Mouse (Mus musculus): ENCODE data around the gene Rhox7a. TPM values are rescaled to one million over a fixed set of nuclear protein-coding genes. Genes with fewer than 3 reads are reported as not detected.
"Not testable (repeated sequence)": the region's sequence is repeated elsewhere in the genome, so short reads cannot be mapped to it uniquely, and the experiment has no call there.

Rhox7a gene
- polyA plus RNA-seq (2012; rRNA removed): not detected in 2 replicates

- H3K27ac ChIP-seq (ENCODE audit: control insufficient read depth, insufficient read depth, low read depth, low read length); H3K4me1 ChIP-seq (ENCODE audit: control insufficient read depth, insufficient read depth, low read length); H3K4me3 ChIP-seq (ENCODE audit: control insufficient read depth, low read depth, low read length); H3K27me3 ChIP-seq (ENCODE audit: control insufficient read depth, insufficient read depth, low read length); H3K36me3 ChIP-seq (ENCODE audit: control insufficient read depth, insufficient read depth, low read length): not testable (repeated sequence)
Observed at GRCm38 (mm10) chrX:37831386-37831785, at the start of gene Rhox7a. Rhox7a (plus strand) TSS chrX:37831686.

- no peaks in the 10 kb centered on the region for H3K27me3 ChIP-seq (ENCODE audit: control insufficient read depth, insufficient read depth, low read length)
- no peaks in the 10 kb centered on the region for H3K36me3 ChIP-seq (ENCODE audit: control insufficient read depth, insufficient read depth, low read length)
- H3K4me1 ChIP-seq (ENCODE audit: control insufficient read depth, insufficient read depth, low read length): no peaks in the 10 kb centered on the region
- no peak for TF ChIP-seq POLR2A (IDR thresholded peaks at IDR 0.05; ENCODE audit: control insufficient read depth, low read depth, low read length)
- no peak for TF ChIP-seq CTCF (IDR thresholded peaks at IDR 0.05; ENCODE audit: control insufficient read depth, insufficient read depth, insufficient replicate concordance, low read depth, low read length)
- no peak overlapping the region for H3K27ac ChIP-seq (ENCODE audit: control insufficient read depth, insufficient read depth, low read depth, low read length)
- H3K4me3 ChIP-seq (ENCODE audit: control insufficient read depth, low read depth, low read length): no peak overlapping the region
Observed at GRCm38 (mm10) chrX:37807286-37808080, 24.0 kb upstream of the Rhox7a start.

- no peaks in the 10 kb centered on the region for H3K36me3 ChIP-seq (ENCODE audit: control insufficient read depth, insufficient read depth, low read length)
- TF ChIP-seq CTCF (IDR thresholded peaks at IDR 0.05; ENCODE audit: control insufficient read depth, insufficient read depth, insufficient replicate concordance, low read depth, low read length): no peak
- TF ChIP-seq POLR2A (IDR thresholded peaks at IDR 0.05; ENCODE audit: control insufficient read depth, low read depth, low read length): no peak
- no peak overlapping the region for H3K4me3 ChIP-seq (ENCODE audit: control insufficient read depth, low read depth, low read length)
- no peaks in the 10 kb centered on the region for H3K4me1 ChIP-seq (ENCODE audit: control insufficient read depth, insufficient read depth, low read length)
- no peaks in the 10 kb centered on the region for H3K27me3 ChIP-seq (ENCODE audit: control insufficient read depth, insufficient read depth, low read length)
- no peak overlapping the region for H3K27ac ChIP-seq (ENCODE audit: control insufficient read depth, insufficient read depth, low read depth, low read length)
Observed at GRCm38 (mm10) chrX:37809396-37809795, 22.1 kb upstream of the Rhox7a start.

- no peaks in the 10 kb centered on the region for H3K27me3 ChIP-seq (ENCODE audit: control insufficient read depth, insufficient read depth, low read length)
- H3K4me1 ChIP-seq (ENCODE audit: control insufficient read depth, insufficient read depth, low read length): no peaks in the 10 kb centered on the region
- H3K27ac ChIP-seq (ENCODE audit: control insufficient read depth, insufficient read depth, low read depth, low read length): no peak overlapping the region
- H3K36me3 ChIP-seq (ENCODE audit: control insufficient read depth, insufficient read depth, low read length): no peaks in the 10 kb centered on the region
- TF ChIP-seq POLR2A (IDR thresholded peaks at IDR 0.05; ENCODE audit: control insufficient read depth, low read depth, low read length): no peak
- no peak for TF ChIP-seq CTCF (IDR thresholded peaks at IDR 0.05; ENCODE audit: control insufficient read depth, insufficient read depth, insufficient replicate concordance, low read depth, low read length)
- no peak overlapping the region for H3K4me3 ChIP-seq (ENCODE audit: control insufficient read depth, low read depth, low read length)
Observed at GRCm38 (mm10) chrX:37811179-37811578, 20.3 kb upstream of the Rhox7a start.

- TF ChIP-seq CTCF (IDR thresholded peaks at IDR 0.05; ENCODE audit: control insufficient read depth, insufficient read depth, insufficient replicate concordance, low read depth, low read length): no peak
- Histone ChIP-seq H3K27ac (ENCODE audit: control insufficient read depth, insufficient read depth, low read depth, low read length) (peak overlapping the region; percentile 29; the same call in 1 of the 2 replicates), H3K4me3 (ENCODE audit: control insufficient read depth, low read depth, low read length) (no peak overlapping the region), H3K4me1 (ENCODE audit: control insufficient read depth, insufficient read depth, low read length) (no peaks in the 10 kb centered on the region), H3K36me3 (ENCODE audit: control insufficient read depth, insufficient read depth, low read length) (no peaks in the 10 kb centered on the region), H3K27me3 (ENCODE audit: control insufficient read depth, insufficient read depth, low read length) (no peaks in the 10 kb centered on the region)
Observed at GRCm38 (mm10) chrX:37815665-37816064, 15.8 kb upstream of the Rhox7a start.

- H3K27me3 ChIP-seq (ENCODE audit: control insufficient read depth, insufficient read depth, low read length); H3K4me3 ChIP-seq (ENCODE audit: control insufficient read depth, low read depth, low read length); H3K27ac ChIP-seq (ENCODE audit: control insufficient read depth, insufficient read depth, low read depth, low read length); H3K36me3 ChIP-seq (ENCODE audit: control insufficient read depth, insufficient read depth, low read length); H3K4me1 ChIP-seq (ENCODE audit: control insufficient read depth, insufficient read depth, low read length): not testable (repeated sequence)
Observed at GRCm38 (mm10) chrX:37826610-37827009, 4.9 kb upstream of the Rhox7a start, which contains the start of gene Rhox6. Rhox6 (plus strand) TSS chrX:37826910.

GRCm38 (mm10) chrX:37871641-37872040, 40.2 kb downstream of the Rhox7a start:
- no peak overlapping the region for H3K27ac ChIP-seq (ENCODE audit: control insufficient read depth, insufficient read depth, low read depth, low read length)
- no peaks in the 10 kb centered on the region for H3K4me1 ChIP-seq (ENCODE audit: control insufficient read depth, insufficient read depth, low read length)
- H3K36me3 ChIP-seq (ENCODE audit: control insufficient read depth, insufficient read depth, low read length): no peaks in the 10 kb centered on the region
- no peak overlapping the region for H3K4me3 ChIP-seq (ENCODE audit: control insufficient read depth, low read depth, low read length)
- H3K27me3 ChIP-seq (ENCODE audit: control insufficient read depth, insufficient read depth, low read length): no peaks in the 10 kb centered on the region
- TF ChIP-seq POLR2A (IDR thresholded peaks at IDR 0.05; ENCODE audit: control insufficient read depth, low read depth, low read length) (no peak), CTCF (IDR thresholded peaks at IDR 0.05; ENCODE audit: control insufficient read depth, insufficient read depth, insufficient replicate concordance, low read depth, low read length) (no peak)

- no peaks in the 10 kb centered on the region for H3K27me3 ChIP-seq (ENCODE audit: control insufficient read depth, insufficient read depth, low read length)
- H3K27ac ChIP-seq (ENCODE audit: control insufficient read depth, insufficient read depth, low read depth, low read length): 0 out of 2 replicates have a peak within 1 kb of the TSS, but pooled peaks have one; percentile 13
- H3K4me3 ChIP-seq (ENCODE audit: control insufficient read depth, low read depth, low read length): peak within 1 kb of the TSS; percentile 25
- no peaks in the 10 kb centered on the region for H3K4me1 ChIP-seq (ENCODE audit: control insufficient read depth, insufficient read depth, low read length)
- TF ChIP-seq CTCF (IDR thresholded peaks at IDR 0.05; ENCODE audit: control insufficient read depth, insufficient read depth, insufficient replicate concordance, low read depth, low read length) (no peak), POLR2A (IDR thresholded peaks at IDR 0.05; ENCODE audit: control insufficient read depth, low read depth, low read length) (no peak)
- no peaks in the 10 kb centered on the region for H3K36me3 ChIP-seq (ENCODE audit: control insufficient read depth, insufficient read depth, low read length)
Observed at GRCm38 (mm10) chrX:37878844-37879243, 47.4 kb downstream of the Rhox7a start, which contains the start of gene Rhox8. Rhox8 (minus strand) TSS chrX:37878944.

Other genes starting within 250 kb of the Rhox7a start
- not detected in 2 replicates for gene Rhox4f, start 224.0 kb upstream of the Rhox7a start, polyA plus RNA-seq (2012; rRNA removed)
- gene Rhox3g, start 203.1 kb upstream of the Rhox7a start, polyA plus RNA-seq (2012; rRNA removed): 0.13 TPM in 1 of 2 replicates, not detected in the other
- not detected in 2 replicates for gene Rhox2g, start 188.2 kb upstream of the Rhox7a start, polyA plus RNA-seq (2012; rRNA removed)
- gene Rhox4g, start 180.4 kb upstream of the Rhox7a start, polyA plus RNA-seq (2012; rRNA removed): not detected in 2 replicates
- gene Rhox3h, start 162.9 kb upstream of the Rhox7a start, polyA plus RNA-seq (2012; rRNA removed): 0.29 and 0.47 TPM in 2 replicates
- not detected in 2 replicates for gene Rhox2h, start 158.4 kb upstream of the Rhox7a start, polyA plus RNA-seq (2012; rRNA removed)
- gene Rhox5, start 26.8 kb upstream of the Rhox7a start, polyA plus RNA-seq (2012; rRNA removed): 9.3 and 15.5 TPM in 2 replicates
- not detected in 2 replicates for gene Rhox6, start 4.8 kb upstream of the Rhox7a start, polyA plus RNA-seq (2012; rRNA removed)
- gene Rhox8, start 47.3 kb downstream of the Rhox7a start, polyA plus RNA-seq (2012; rRNA removed): 6.1 and 10.7 TPM in 2 replicates
- 0.16 and 0.34 TPM in 2 replicates for gene Rhox7b, start 65.5 kb downstream of the Rhox7a start, polyA plus RNA-seq (2012; rRNA removed)
- not detected in 2 replicates for gene Rhox9, start 70.1 kb downstream of the Rhox7a start, polyA plus RNA-seq (2012; rRNA removed)
- gene Btg1-ps1, start 187.1 kb downstream of the Rhox7a start, polyA plus RNA-seq (2012; rRNA removed): 7.4 and 9.9 TPM in 2 replicates
- 13.6 and 17.9 TPM in 2 replicates for gene Btg1-ps2, start 211.4 kb downstream of the Rhox7a start, polyA plus RNA-seq (2012; rRNA removed)
- 0.35 and 0.60 TPM in 2 replicates for gene Rhox10, start 234.8 kb downstream of the Rhox7a start, polyA plus RNA-seq (2012; rRNA removed)